Mouse (Mus musculus) adrenal gland, adult 8-10 months (tissue): ENCODE data around the gene Bik. TPM values are rescaled to one million over a fixed set of nuclear protein-coding genes. Genes with fewer than 3 reads are reported as not detected.

ENCODE experiments used
- DNase-seq: peaks from one replicate; pipeline ENCODE4 v3.0.0; 2022
- microRNA-seq, 2 experiments: library from miRNA; unstranded; fragments of <30 nt; microRNA quantifications; one replicate each; pipeline ENCODE4 v1.2.0; 2022
- total RNA-seq, 4 experiments: library from RNA; stranded (reverse); gene quantifications; 2 replicates each; pipeline ENCODE4 v1.2.4; 2022

The Bik gene
- total RNA-seq, 4 experiments from 2014 or later = 3.1 to 8.1 (median 5.4) TPM

DNA sequence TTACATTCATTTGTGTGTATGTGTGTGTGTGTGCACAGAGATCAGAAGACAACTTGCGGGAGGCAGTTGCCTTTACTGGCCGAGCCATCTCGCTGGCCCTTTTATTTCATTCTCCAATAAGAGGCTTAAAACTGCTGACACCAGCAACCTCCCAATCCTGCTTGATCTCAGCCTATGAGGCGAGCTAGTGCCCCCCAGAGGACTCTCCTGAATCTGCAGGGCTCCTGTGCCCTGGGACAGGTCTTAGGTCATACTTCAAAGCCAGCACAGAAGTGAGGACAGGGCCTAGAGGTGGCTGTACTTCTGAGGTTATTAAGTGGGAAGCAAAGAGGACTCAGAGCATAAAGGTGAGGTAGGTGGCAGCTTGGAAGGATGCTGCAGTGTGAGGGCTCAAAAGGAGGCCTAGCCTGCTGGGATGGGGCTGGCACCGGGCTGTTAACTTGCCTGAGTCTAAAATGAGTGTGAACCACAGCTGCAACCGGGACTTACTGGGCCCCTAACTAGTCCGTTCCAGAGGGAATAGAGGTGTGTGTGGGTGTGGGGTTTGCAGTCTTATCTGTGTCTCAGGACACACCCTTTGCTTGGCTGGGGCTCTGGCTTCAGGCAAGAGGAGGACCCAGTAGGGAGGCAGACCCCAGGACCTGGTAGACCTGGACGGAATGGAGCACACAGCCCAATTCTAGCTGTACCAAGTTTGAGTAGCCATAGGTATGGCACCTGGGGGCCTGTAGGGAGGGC lies 56.9 kb downstream of the Bik start:
- DNase-seq = peak; percentile 56

DNA sequence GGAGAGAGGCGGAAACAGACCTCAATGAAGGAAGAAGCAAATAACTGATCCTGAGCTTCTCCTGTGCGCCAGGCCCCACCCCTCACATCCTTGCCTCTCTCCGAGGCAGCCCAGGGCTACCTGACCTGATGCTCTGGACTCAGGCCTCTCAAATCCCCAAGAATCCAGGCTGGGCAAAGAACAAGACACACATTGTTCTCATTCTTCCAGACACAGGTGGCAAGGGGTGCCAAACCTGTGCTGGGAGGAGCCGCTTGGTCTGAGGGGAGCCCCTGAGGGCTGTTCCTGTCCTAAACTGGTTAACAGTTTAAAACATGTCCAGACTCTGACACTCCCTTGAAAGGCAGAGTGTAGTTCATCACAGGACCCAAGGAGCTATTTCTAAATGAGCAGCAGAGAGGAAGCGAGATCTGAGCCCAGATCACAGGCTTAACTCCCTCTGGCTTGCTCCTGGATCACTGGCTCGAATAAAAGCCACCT lies 58.1 kb downstream of the Bik start:
- no peak for DNase-seq

DNA sequence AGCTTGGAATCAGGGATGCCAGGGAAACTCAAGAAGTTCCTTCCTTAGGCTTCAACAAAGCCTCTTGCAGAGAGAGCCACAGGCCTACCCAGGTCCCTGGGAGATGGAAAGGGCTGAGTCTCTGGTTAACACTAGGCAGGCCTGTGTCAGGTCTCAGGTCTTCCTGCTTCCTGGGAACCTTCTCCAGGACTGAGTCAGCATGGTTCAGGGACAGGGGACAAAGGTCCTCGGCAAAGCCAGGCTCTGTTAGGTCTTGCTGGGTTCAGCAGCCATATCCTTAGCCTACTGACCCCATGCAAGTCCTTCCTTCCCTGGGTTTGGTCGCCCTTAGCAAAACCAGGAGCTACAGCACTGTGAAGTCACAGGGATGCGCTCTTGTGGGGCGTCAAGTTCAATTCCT lies 64.2 kb downstream of the Bik start:
- DNase-seq = no peak

DNA sequence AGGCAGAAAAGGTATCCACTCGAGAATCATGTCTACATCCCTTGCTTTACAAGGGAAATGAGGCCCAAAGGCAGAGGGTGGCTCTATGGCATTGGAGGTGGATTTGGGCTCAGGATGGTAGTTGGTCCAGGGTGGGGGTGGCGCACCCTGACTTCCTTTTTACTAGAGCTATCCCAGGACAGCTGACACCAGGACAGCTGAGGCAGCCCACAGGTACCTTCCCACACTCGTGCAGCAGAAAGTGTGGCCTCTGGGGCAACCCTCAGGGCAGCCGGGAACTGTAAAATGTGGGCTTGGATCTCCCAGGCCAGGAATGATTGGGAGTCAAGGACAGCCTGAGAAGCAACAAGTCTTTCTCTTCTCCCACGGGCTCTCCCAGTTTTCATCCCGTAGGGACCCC lies 65.1 kb downstream of the Bik start:
- no peak for DNase-seq

DNA sequence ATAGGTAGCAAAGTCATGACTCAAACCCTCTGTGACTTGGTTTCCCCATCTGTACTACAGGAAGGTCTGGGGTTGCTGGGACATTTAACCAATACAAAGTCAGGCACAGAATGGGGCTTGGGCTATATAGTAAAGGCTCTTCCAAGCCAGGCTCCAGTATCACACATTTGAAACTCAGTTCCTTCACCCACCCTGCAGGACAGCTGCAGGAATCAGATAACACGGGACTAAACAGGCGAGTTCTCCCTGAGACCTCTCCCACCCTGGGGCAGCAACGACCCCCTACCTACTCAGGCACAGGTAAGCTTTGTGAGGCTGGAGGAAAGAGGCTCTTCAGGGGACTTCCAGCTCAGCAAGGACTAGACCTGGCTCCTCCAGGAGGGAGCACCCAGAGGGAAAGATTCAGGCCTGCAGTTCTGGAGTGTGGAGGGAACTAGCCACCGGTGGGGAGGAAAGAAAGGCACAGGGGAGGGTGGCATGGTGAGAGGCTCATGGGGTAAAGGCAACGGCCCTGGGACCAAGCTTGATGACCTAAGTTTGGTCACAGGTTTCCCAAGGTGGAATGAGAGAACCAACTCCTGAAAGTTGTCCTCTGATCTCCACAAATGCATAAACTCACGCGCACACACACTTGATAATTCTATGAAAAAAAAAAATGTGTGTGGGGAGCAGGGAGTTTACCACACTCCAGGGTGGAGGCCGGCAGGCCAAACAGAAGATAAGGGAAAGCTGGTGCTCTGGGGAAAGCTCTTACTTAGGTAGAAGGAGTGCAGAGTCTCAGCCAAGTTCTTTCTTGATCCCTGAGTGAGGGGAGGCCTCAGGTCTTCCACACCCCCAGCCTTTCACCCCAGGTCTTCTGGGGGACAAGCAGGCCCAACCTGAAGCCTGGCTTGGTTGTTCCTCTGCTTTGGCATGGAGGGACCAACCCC lies 65.9 kb downstream of the Bik start:
- no peak for DNase-seq

DNA sequence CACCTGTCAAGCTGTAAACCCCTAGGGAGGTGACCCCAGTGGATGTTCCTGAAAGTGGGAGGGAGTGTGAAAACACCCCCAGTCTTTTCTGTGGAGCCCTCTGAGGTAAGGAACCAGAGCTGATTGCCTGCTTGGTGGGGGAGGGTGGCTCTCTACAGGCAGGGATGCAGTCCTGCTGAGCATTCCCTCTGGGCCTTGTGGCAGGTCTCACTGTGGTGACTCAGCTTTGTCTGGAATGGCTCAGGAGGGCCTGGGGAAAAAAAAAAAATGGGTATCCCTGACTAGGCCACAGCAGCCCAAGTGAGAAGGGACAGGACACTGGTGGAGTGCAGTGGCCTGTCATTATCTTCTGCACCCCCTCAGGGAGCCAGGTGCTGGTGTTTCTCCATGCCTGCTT lies 66.5 kb downstream of the Bik start:
- DNase-seq = no peak

DNA sequence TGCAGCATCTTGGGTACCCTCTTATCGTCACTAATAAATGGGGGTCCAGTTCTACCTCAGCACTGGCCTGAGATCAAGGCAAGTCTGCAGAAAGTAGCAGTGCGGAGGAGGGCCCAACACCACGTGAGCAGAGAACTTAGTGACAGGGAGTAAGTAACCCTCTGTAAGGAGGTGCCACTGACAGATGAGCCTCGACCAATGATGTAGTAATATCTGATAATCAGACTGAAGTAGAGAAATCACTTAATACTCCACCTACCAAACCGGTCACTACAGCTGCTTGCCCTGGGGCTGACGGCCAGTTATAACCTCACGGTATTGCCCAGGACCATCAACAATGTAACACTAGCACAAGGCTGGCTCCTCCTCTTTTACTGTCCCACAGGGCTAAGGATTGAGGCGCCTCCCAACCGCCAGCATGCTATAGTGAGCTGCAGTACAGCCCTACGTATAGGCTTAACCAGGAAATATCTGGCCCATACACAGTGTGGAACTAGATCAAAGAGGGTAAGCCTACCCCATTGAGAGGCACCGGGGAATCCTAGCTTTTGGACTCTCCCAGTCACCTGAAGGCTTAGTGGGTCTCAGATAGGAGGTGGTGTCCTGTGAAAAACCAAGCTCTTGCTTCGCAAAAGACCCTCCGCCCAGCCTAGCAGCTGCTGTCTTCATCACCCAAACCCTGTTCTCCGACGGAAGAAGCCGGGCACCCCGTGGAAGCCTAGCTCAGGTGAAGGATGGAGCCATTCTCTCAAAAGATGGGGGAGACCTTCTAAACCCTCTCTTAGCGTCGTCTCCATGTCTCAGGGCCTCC lies 67.2 kb downstream of the Bik start:
- no peak for DNase-seq

Small RNA genes within 50 kb of the gene (microRNA-seq; reads per million reads assigned to microRNA genes)
- 0 reads per million in 2 experiments for gene Gm24575

Other genes with a start within 250 kb of the Bik start
- gene Arfgap3, start 176.6 kb upstream of the Bik start, total RNA-seq = 10 to 100 TPM; 28.9 to 47.7 (median 40.1) TPM
- gene Pacsin2, start 62.3 kb upstream of the Bik start, total RNA-seq = 100 to 1,000 TPM in 2 of 4 experiments, 10 to 100 TPM in 2; 88.4 to 126 (median 102) TPM
- gene Ttll1, start 16.0 kb upstream of the Bik start, total RNA-seq = 10 to 100 TPM in 2 of 4 experiments, 1 to 10 TPM in 2; 9.8 to 16.5 (median 13.1) TPM
- gene Tspo, start 36.7 kb downstream of the Bik start, total RNA-seq = 100 to 1,000 TPM; 480 to 546 (median 516) TPM
- 10 to 100 TPM; 38.4 to 51.7 (median 43.9) TPM for gene Mcat, start 36.9 kb downstream of the Bik start, total RNA-seq
- gene Ttll12, start 68.3 kb downstream of the Bik start, total RNA-seq = 10 to 100 TPM; 38.9 to 46.7 (median 42.5) TPM
- gene Scube1, start 198.2 kb downstream of the Bik start, total RNA-seq = 1 to 10 TPM; 4.1 to 6.4 (median 6.0) TPM